Mouse (Mus musculus): ENCODE results near the gene Mrps31. TPM values are rescaled to one million over a fixed set of nuclear protein-coding genes. Genes with fewer than 3 reads are reported as not detected.
A peak's percentile ranks its signal among the peaks of the same experiment; 100 is the strongest.

Mrps31 gene
- 35.1 and 35.9 TPM in 2 replicates for polyA plus RNA-seq (2014; fragmentation: Nextera tagmentation; extraction: Ambion mirVana)

DNA sequence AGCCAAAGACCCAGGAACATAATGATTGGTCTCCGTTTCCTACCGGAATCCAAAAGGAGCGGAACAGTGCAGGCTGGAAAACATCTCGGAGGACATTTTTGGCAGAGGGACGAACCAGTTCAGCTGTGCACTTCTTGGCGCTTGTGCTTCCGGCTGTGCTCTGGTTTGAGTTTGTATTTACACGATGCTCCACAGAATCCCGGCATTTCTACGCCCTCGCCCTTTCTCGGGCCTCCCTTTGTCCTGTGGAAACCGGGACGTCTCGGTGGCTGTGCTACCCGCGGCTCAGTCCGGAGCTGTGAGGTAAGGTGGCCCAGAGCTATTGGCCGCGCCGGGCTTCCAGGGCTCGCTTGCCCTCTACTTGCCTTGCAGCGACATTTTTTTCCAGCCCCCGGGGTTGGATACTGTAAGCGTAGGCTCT is at the start of gene Mrps31:
Gene Mrps31 (plus strand): TSS at position 80 of the 421 bp plus-strand sequence.
- DNase-seq (ENCODE audit: low spot score), result peak; percentile 95
- Histone ChIP-seq H3K27me3 (replicated peaks; ENCODE audit: control insufficient read depth, insufficient read depth, low read length) (no peaks in the 10 kb centered on the region; the same call in 1 of the 2 replicates), H3K4me2 (ENCODE audit: low read depth, low read length) (peak within 1 kb of the TSS; percentile 82), H3K9me3 (ENCODE audit: control insufficient read depth, low read length) (no peaks in the 10 kb centered on the region), H3K4me3 (ENCODE audit: low read depth, low read length) (peak within 1 kb of the TSS; percentile 67), H3K4me1 (ENCODE audit: control insufficient read depth, insufficient read depth, low read length) (peaks cover 11% of the 10 kb centered on the region), H3K27ac (replicated peaks; ENCODE audit: low read depth, low read length) (peak within 1 kb of the TSS; percentile 57), H3K36me3 (ENCODE audit: control insufficient read depth, insufficient read depth, low read length) (peaks cover 12% of the 10 kb centered on the region; the same call in 1 of the 2 replicates), H3K9ac (ENCODE audit: low read depth, low read length) (peak within 1 kb of the TSS; percentile 82)
- peak; percentile 97 for ATAC-seq (ENCODE audit: low read depth)
- WGBS, result under 1% methylated on average over 25 of the region's 25 CpGs

DNA sequence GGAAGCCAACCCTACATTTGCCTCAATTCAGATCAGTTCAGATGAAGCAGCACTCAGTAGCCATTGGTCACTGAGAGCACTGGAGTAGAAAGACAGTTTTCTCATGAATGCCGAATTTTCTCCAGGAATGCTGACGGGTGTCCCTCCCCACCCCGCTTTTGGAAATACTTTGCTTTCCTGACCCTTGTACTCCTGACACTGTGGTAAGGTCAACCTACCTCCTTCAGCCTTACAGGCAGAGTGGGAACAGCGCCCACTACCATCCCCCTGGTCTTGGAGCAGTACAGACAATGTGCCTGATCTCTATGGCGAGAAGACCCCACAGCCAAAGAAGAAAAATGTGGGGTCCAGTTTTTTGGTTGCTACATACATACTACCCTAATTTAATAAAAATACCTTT is 34.9 kb upstream of the Mrps31 start:
- Histone ChIP-seq H3K27me3 (replicated peaks; ENCODE audit: control insufficient read depth, insufficient read depth, low read length) (no peaks in the 10 kb centered on the region), H3K4me3 (ENCODE audit: low read depth, low read length) (no peak overlapping the region), H3K9ac (ENCODE audit: low read depth, low read length) (no peak overlapping the region), H3K27ac (replicated peaks; ENCODE audit: low read depth, low read length) (no peak overlapping the region), H3K4me2 (ENCODE audit: low read depth, low read length) (no peak overlapping the region), H3K4me1 (ENCODE audit: control insufficient read depth, insufficient read depth, low read length) (no peaks in the 10 kb centered on the region), H3K9me3 (ENCODE audit: control insufficient read depth, low read length) (no peaks in the 10 kb centered on the region), H3K36me3 (ENCODE audit: control insufficient read depth, insufficient read depth, low read length) (peaks cover 24% of the 10 kb centered on the region)
- ATAC-seq (ENCODE audit: low read depth) (no peak), DNase-seq (ENCODE audit: low spot score) (no peak)
- WGBS, result 91% methylated on average over 5 of the region's 5 CpGs

DNA sequence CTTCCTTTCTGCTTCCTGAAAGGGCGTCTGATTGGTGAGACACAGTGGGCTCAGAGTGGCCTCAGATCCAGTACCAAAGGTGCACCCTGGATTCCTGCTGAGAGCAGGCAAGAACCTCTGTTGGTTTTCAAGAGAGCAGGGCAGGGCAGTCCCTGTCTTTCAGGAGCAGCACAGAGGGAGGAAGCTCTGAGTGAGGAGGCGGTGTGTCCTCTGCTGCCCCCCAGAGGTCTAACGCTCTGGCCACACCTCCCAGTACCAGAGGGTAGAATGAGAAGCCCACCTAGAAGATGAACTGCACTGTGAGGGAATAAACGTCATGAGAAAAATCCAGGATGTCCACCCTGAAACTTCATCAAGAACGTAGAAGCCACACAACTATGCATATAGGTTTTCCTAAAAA is 34.3 kb upstream of the Mrps31 start:
- H3K4me3 ChIP-seq (ENCODE audit: low read depth, low read length), result no peak overlapping the region
- peak; percentile 40 for DNase-seq (ENCODE audit: low spot score)
- H3K4me1 ChIP-seq (ENCODE audit: control insufficient read depth, insufficient read depth, low read length), result no peaks in the 10 kb centered on the region
- H3K9me3 ChIP-seq (ENCODE audit: control insufficient read depth, low read length), result no peaks in the 10 kb centered on the region
- peaks cover 29% of the 10 kb centered on the region for H3K36me3 ChIP-seq (ENCODE audit: control insufficient read depth, insufficient read depth, low read length)
- no peaks in the 10 kb centered on the region for H3K27me3 ChIP-seq (replicated peaks; ENCODE audit: control insufficient read depth, insufficient read depth, low read length)
- no peak overlapping the region for H3K9ac ChIP-seq (ENCODE audit: low read depth, low read length)
- 45% methylated on average over 5 of the region's 5 CpGs for WGBS
- H3K4me2 ChIP-seq (ENCODE audit: low read depth, low read length), result no peak overlapping the region
- peak; percentile 86 for ATAC-seq (ENCODE audit: low read depth)
- no peak overlapping the region for H3K27ac ChIP-seq (replicated peaks; ENCODE audit: low read depth, low read length)

DNA sequence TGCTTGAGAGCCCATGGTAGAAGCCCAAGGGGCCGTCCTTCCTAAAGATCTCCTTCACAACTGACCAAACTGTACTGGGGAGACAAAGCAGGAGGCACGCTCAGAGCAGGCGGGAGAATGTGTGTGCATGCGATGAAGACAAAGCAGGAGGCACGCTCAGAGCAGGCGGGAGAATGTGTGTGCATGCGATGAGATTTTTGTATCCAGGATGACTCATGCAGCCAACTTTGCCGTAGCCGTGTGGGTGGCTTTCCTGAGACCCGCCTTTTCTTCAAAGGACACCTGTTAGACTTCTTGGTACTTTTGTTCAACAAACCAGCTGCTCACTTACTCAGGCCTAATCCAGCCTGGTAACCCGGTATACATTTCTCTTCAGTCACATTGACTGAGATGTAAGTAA is 30.2 kb upstream of the Mrps31 start:
- Histone ChIP-seq H3K9ac (ENCODE audit: low read depth, low read length) (no peak overlapping the region), H3K27ac (replicated peaks; ENCODE audit: low read depth, low read length) (no peak overlapping the region), H3K4me1 (ENCODE audit: control insufficient read depth, insufficient read depth, low read length) (no peaks in the 10 kb centered on the region), H3K9me3 (ENCODE audit: control insufficient read depth, low read length) (no peaks in the 10 kb centered on the region), H3K36me3 (ENCODE audit: control insufficient read depth, insufficient read depth, low read length) (peaks cover 36% of the 10 kb centered on the region), H3K4me2 (ENCODE audit: low read depth, low read length) (no peak overlapping the region), H3K27me3 (replicated peaks; ENCODE audit: control insufficient read depth, insufficient read depth, low read length) (no peaks in the 10 kb centered on the region), H3K4me3 (ENCODE audit: low read depth, low read length) (no peak overlapping the region)
- DNase-seq (ENCODE audit: low spot score) (no peak), ATAC-seq (ENCODE audit: low read depth) (no peak)
- 86% methylated on average over 11 of the region's 11 CpGs for WGBS

DNA sequence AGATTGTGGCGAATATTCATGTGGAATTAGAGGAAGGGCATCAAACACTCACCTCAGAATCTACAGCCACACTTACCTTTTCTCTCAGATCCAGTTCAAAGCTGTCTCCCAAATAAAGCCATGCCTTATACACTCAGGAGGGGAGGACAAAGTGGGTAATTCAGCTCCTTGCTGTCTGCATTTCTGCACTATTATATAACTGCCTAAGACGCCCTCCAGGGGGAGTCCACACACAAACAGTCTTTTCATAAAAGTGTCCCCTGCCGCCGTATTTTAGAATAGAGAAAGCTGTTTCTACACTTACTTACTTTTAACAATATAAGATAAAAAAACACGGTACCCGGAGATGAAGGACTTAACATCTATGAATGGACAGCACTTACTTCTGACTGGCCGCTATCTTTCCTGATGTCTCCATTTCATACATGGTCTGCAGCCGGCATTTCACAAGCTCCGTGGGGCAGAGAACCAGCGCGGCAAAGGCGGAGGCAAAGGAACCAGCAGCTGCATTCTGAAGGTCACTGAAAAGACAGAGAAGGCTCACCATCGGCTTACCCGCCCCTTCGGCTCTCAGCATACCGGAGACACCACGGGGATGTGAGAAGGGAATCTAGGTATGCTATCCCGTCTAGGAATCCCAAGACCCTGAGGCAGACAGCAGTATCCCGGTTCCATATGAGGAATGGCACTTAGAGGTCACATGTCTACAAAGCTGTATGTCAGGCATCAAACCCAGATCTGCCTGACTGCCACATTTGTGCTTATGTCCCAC is 28.2 kb upstream of the Mrps31 start:
- Histone ChIP-seq H3K4me3 (ENCODE audit: low read depth, low read length) (no peak overlapping the region), H3K27ac (replicated peaks; ENCODE audit: low read depth, low read length) (no peak overlapping the region), H3K9ac (ENCODE audit: low read depth, low read length) (no peak overlapping the region), H3K4me1 (ENCODE audit: control insufficient read depth, insufficient read depth, low read length) (no peaks in the 10 kb centered on the region), H3K9me3 (ENCODE audit: control insufficient read depth, low read length) (no peaks in the 10 kb centered on the region), H3K27me3 (replicated peaks; ENCODE audit: control insufficient read depth, insufficient read depth, low read length) (no peaks in the 10 kb centered on the region), H3K4me2 (ENCODE audit: low read depth, low read length) (no peak overlapping the region), H3K36me3 (ENCODE audit: control insufficient read depth, insufficient read depth, low read length) (peaks cover 48% of the 10 kb centered on the region)
- WGBS, result 76% methylated on average over 19 of the region's 19 CpGs
- ATAC-seq (ENCODE audit: low read depth) (no peak), DNase-seq (ENCODE audit: low spot score) (no peak)

DNA sequence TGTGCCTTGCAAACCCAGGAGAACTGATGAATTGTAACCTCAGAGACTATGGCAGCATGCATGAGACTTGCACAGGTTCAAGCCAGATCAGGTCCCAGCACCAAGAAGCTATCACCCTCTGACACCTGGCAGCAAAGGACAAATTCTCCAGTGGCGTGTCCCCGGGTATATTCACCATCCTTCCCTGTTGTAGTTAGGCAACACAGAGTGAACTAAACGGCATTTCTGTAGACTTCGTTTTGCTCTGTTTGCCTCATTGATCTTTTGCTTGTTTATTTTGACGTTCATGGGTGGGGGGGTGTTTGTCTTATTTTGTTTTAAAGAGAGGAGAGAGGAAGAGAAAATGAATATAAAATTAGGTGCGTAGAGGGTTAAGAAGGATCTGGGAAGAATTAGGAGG is 26.0 kb upstream of the Mrps31 start:
- Histone ChIP-seq H3K9me3 (ENCODE audit: control insufficient read depth, low read length) (no peaks in the 10 kb centered on the region), H3K9ac (ENCODE audit: low read depth, low read length) (no peak overlapping the region), H3K27ac (replicated peaks; ENCODE audit: low read depth, low read length) (no peak overlapping the region), H3K36me3 (ENCODE audit: control insufficient read depth, insufficient read depth, low read length) (peaks cover 63% of the 10 kb centered on the region), H3K4me3 (ENCODE audit: low read depth, low read length) (no peak overlapping the region), H3K4me2 (ENCODE audit: low read depth, low read length) (no peak overlapping the region), H3K27me3 (replicated peaks; ENCODE audit: control insufficient read depth, insufficient read depth, low read length) (no peaks in the 10 kb centered on the region), H3K4me1 (ENCODE audit: control insufficient read depth, insufficient read depth, low read length) (no peaks in the 10 kb centered on the region)
- DNase-seq (ENCODE audit: low spot score), result no peak
- ATAC-seq (ENCODE audit: low read depth), result no peak
- whole genome bisulfite sequencing, result 90% methylated on average over 6 of the region's 6 CpGs

DNA sequence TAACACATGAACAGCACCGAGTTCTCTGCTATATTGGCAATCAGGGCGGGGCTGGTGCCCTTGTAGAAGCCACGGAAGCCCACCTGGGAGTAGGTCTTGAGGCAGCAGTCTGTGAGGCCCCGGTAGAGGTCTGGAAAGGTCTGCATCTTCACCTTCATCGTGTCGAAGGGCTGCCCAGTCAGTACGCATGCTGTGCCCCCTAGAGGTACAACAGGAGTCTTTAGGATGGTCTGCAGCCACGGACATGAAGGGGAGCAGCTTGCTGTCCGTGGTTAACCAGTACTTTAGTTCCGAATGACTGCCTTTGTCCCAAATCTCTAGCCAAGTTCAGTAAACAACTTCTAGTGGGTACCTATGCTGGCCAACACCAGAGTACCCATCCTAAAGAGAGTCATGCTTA is 21.3 kb upstream of the Mrps31 start:
- no peak overlapping the region for H3K9ac ChIP-seq (ENCODE audit: low read depth, low read length)
- H3K27me3 ChIP-seq (replicated peaks; ENCODE audit: control insufficient read depth, insufficient read depth, low read length), result no peaks in the 10 kb centered on the region
- ATAC-seq (ENCODE audit: low read depth) (no peak), DNase-seq (ENCODE audit: low spot score) (no peak)
- WGBS, result 80% methylated on average over 10 of the region's 10 CpGs
- no peak overlapping the region for H3K4me3 ChIP-seq (ENCODE audit: low read depth, low read length)
- H3K27ac ChIP-seq (replicated peaks; ENCODE audit: low read depth, low read length), result no peak overlapping the region
- H3K4me2 ChIP-seq (ENCODE audit: low read depth, low read length), result no peak overlapping the region
- peaks cover 54% of the 10 kb centered on the region; the same call in 1 of the 2 replicates for H3K36me3 ChIP-seq (ENCODE audit: control insufficient read depth, insufficient read depth, low read length)
- no peaks in the 10 kb centered on the region for H3K9me3 ChIP-seq (ENCODE audit: control insufficient read depth, low read length)
- no peaks in the 10 kb centered on the region for H3K4me1 ChIP-seq (ENCODE audit: control insufficient read depth, insufficient read depth, low read length)

DNA sequence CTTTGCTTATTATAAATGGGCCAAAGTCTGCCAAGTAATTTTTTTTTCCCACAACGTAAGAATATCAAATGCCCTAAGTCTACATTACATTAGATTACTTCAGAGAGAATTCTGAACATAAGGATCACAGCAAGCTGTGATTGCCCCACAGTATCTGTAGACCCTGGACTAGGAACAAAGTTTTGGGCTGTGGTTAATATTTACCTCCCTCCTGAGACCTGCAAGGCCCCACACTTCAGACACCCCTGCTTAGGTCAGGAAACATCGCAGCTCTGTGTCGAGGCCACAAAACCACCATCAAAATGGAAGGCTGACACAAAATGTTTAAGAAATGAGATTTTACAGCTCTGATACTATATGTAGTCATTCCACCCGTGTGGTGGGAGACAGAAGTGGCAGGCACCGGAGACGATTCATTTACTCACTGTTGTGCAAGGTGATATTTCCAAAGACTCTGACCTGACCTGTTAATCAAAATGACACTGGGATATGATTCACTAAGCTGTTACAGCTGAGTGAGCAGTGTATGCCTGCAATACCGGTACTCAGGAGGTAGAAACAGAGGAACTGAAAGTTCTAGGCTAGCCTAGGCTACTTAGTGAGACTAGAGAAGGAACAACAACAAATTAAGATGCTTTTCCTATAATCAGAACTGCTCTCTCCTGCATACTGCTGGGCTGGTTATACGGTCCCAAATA is 20.2 kb upstream of the Mrps31 start:
- no peak overlapping the region for H3K9ac ChIP-seq (ENCODE audit: low read depth, low read length)
- WGBS, result 83% methylated on average over 8 of the region's 8 CpGs
- no peak overlapping the region for H3K4me3 ChIP-seq (ENCODE audit: low read depth, low read length)

More for the DNA sequence above, 20.2 kb upstream of the Mrps31 start:
- H3K9me3 ChIP-seq (ENCODE audit: control insufficient read depth, low read length), result no peaks in the 10 kb centered on the region
- no peak overlapping the region for H3K27ac ChIP-seq (replicated peaks; ENCODE audit: low read depth, low read length)
- peaks cover 53% of the 10 kb centered on the region; the same call in 1 of the 2 replicates for H3K36me3 ChIP-seq (ENCODE audit: control insufficient read depth, insufficient read depth, low read length)
- H3K27me3 ChIP-seq (replicated peaks; ENCODE audit: control insufficient read depth, insufficient read depth, low read length), result no peaks in the 10 kb centered on the region
- H3K4me2 ChIP-seq (ENCODE audit: low read depth, low read length), result no peak overlapping the region
- ATAC-seq (ENCODE audit: low read depth), result no peak
- no peaks in the 10 kb centered on the region for H3K4me1 ChIP-seq (ENCODE audit: control insufficient read depth, insufficient read depth, low read length)
- no peak for DNase-seq (ENCODE audit: low spot score)
